Mouse (Mus musculus): Measurements from ENCODE around the gene Lrfn3. TPM values are rescaled to one million over a fixed set of nuclear protein-coding genes. Genes with fewer than 3 reads are reported as not detected.

Gene Lrfn3
- 1 to 10 TPM; 1.4 to 1.8 TPM for total RNA-seq (2021)
- long read RNA-seq, experiment 1, partial matches to known transcripts = 1 of 1 reads
- long read RNA-seq, experiment 1, other reads (novel, unspliced or antisense) = 0 of 1 reads
- long read RNA-seq, experiment 2, partial matches to known transcripts = 0 of 1 reads
- long read RNA-seq, experiment 2, other reads (novel, unspliced or antisense) = 0 of 1 reads

DNA sequence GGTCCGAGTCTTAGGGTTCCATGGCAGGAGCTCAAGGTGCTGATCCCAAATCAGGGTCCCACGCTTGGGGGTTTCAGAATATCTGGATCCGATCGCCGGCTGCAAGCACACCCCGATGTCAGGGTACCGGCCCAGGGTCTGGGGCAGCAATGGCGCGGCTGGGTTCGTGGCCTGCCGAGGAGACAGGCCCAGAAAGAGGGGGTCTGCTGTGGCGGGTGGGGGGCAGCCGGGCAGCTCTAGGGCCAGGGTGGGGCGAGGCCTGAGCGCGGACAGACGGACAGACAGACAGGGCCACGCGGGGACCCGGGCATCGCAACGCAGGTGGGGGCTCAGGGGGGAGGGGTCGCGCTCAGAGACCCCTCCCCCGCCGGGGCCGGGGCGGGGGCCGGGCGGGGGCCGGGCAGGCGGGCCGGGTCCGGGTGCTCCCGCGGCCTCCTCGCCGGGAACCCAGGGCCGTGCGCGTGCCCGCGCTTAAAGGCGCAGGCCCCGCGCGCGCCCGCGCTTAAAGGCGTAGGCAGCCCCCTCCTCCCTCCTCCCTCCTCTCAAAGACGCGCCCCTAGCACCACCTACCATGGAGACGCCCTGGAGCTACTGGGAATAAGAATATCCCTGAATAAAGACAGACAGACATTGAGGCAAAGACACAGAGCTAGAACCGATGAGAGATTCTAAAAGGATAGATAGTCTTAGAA lies at the start of gene Lrfn3:
TSS of gene Lrfn3 (minus strand) at position 121 of the 692 bp plus-strand sequence.
- DNase-seq = peak; percentile 33 to 37

DNA sequence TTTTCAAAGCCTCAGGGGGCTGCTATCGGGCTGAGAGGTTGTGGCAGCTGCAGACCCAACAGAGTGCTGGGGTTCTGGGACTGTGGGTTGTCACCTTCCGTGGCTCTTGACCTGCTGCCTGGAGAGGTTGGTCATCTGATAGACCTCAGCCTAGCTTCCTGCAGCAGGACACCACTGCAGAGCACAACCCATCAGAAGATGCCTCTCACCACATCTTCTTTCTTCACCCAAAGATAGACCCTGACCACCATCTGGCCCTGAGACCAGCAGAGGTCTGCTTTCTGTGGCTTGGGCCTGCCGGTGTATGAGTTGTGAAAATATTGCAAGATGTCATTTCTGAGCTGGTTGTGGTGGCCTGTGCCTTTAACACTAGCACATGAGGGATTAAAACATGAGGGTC lies 48.5 kb upstream of the Lrfn3 start:
- DNase-seq = no peak

DNA sequence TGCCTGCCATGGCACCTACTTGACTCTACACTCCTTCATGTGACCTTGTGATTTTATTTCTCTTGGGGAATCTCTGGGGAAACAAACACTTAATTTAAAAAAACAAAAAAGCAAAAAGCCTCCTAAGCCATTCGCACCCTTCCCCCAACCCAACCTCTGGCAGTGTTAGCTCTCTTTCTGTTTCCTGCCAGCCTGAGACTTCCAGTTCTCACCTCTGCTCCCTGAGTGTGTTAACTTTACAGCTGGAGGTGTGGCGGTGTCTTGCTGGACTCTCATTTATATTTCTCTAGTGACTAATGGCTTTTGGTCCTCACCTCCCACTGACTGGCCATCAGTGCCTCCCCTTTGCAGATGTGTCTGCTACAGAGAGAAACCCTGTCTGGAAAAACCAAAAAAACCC lies 47.2 kb upstream of the Lrfn3 start:
- no peak for DNase-seq

DNA sequence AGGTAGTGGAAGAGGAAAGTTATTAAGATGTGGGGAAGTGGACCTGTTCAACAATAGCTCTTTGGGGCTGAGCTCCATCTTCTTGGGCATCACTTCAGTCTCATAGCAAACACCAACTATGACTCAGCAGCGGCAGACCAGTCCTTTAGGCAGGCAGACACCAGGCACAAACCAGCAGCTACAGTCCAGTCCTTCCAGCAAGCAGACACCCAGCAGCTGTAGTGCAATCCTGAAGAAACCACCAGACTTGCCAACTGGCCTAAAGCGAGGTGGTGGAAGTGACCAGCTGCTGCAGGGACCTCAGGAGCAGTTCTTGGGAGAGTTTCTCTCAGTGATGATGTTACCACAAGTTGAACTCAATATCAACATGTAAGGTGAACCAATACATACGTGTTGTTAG lies 46.1 kb upstream of the Lrfn3 start:
- no peak for DNase-seq

DNA sequence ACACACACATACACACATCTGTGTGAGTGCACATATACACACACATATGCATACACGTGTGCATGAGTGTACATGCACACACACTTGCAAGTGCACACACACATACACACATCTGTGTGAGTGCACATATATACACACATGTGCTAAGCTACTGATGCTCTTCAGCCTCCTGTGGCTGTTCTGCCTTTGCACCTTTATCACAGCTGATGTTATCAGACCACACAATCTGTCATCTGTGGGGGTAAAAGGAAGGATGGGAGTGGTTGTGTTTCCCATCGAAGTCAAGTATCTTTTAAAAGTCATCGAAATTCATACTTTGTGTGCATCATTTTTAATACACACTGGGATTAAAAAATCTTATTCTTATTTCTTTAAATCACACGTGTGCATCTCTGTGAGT lies 39.8 kb upstream of the Lrfn3 start:
- no peak for DNase-seq

DNA sequence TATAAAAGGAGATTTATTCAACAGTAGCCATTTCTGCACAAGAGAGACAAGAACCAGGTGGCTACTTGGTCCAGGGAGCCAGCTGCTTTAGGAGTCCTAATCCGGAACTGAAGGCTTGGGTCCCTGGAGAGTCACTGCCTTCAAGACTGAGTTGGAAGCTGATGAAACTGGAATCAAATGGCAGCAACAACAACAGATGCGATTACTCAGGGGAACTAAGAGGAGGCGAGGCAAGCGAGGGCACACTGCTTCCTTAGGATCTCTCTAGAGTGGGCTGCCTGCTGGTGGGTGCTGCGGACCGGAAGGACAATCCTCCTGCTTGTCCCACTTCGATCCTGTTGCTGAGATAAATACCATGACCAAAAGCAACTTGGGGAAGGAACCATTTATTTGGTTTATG lies 37.1 kb upstream of the Lrfn3 start:
- DNase-seq = no peak

DNA sequence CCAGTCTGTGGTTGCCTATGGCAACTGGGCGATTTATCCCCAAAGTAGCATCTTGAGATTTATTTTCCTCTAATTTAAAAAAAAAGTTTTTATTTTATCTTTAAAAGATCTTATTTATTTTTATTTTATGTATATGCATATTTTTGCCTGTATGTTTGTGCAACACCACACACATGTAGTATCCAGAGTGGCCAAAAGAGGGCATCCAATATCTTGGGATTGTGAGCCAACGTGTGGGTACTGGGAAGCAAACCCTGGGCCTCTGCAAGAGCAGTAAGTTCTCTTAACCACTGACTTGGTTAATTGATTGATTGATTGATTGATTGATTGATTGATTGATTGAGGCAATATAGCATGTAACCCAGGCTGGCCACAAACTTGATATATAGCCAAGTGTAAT lies 32.3 kb upstream of the Lrfn3 start:
- DNase-seq = peak in 1 of 2 experiments; percentile 27

DNA sequence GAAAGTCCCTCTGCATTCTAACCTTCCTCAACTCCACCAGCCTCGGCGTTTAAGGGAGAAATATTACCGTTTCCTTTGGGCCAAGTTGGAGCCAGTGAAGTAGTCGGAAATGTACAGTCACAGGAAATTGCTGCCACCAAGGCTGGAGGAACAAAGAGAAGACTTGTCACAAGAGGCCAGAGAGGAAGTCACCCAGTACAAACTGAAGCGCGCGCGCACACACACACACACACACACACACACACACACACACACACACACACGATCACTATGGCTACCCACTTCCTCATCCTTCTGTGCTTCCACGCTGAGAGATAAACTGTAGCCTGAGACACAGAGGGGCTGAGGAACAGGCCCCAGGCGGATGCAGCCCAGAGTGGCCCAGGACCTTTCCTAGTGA lies 31.8 kb upstream of the Lrfn3 start:
- DNase-seq = peak; percentile 34 to 75

DNA sequence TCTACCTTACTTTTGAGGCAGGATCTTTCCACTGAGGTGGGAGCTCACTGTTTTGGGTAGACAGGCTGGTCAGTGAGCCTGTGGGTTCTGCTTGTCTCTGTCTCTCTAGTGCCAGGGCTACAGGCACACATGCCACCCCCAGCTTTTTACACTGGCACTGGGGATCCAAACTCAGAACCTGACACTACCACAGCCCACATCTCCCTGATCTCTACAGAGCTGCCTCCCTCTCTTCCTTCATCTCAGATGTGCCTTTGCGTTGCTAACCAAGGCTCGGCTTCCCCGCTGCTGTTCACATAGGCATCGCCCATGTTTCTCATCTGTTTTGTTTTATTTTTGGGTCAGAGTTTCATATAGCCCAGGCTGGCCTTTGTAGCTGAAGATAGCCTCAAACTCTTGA lies 31.1 kb upstream of the Lrfn3 start:
- DNase-seq = no peak

DNA sequence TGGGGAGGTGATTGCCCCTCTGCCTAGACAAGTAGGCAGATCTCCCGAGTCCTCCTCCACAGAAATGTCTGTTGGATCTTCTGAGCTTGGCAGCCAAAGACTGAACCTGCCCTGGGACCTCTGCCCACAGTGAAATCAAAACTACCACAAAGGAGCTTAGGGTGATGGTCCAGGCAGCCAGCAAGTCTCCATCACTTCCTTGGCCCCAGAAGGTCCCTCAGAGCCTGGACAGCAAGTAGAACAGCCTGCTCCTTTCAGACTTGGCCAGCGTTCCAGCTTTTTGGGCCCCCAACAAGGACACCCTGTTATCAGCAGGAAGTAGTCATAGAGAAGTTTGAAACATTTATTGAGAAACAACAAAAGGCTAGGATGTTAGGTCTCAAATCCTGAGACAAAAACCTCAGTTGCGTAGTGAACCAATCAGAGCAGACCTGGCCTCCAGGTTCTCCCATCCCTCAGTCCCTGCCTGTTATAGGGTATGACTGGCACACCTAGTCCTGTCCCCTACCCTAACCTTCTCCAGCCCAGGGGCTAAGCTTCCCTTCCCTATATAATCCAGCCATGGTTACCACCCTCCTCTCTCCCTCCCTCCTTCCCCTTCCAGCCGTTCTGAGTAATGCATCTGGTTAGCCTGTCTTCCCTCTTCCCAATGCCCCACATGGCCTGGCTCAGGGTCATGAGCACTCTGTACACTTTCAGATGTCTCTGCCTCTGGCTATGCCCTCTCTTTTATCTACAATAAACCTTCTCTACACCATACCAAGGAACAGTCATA lies 30.4 kb upstream of the Lrfn3 start:
- DNase-seq = no peak

DNA sequence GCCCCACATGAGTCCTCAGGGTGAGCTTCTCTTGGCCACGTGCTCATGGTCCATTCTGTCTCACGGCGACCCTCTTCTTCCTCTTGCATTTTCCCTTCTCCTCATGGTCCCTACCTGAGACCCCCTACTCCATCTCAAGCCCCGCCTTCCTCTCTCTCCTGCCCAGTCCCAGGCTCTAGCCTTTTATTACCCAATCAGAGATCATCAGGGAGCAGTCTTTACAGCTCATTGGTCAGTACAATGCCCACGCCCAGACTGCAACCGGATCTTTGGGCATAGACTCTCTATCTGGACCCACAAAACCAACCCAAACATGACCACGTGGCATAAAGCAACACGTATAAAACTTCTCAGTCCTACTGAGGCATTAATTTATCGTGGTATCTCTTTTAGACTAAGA lies 21.5 kb upstream of the Lrfn3 start:
- DNase-seq = no peak

DNA sequence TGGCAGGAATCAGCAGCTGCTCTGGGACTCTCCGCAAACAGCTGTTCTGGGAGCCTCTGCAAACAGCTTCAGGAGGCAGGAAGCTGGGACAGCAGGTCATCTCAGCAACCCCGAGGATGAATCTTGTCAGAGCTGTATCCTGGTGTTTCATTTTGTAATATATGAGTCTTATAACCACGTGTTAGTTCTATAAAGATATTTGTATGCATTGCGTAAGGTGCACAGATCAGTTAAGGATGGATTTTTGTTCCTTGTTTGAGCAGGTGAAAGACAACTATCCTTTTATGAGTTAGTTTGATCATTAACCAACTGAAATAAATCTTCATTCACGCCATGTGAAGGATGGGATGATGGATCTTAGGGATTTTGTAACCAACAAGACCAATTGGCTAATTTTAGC lies 17.5 kb upstream of the Lrfn3 start:
- DNase-seq = no peak

DNA sequence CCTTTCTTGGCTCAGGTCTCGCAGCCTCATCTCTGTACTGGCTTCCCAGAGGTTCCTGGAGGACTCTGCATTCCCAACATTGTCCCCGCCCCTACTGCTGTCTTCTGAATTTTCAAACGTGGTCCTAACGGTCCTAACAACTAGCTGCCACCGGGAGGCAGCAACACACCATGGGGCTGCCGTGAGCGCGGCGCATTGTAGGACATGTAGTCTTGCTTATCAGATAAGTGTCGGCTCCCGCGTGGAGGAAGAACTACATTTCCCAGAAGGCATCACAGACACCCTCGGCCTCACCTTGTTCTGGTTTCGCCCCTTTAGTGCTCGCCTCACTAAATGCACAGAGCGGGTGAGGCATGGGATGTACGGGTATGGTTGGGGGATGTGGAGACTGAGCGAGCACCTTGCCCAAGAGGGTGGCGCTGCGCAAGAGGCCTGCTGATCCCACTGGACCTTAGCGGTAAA lies 11.0 kb upstream of the Lrfn3 start:
- DNase-seq = peak; percentile 91 to 96

DNA sequence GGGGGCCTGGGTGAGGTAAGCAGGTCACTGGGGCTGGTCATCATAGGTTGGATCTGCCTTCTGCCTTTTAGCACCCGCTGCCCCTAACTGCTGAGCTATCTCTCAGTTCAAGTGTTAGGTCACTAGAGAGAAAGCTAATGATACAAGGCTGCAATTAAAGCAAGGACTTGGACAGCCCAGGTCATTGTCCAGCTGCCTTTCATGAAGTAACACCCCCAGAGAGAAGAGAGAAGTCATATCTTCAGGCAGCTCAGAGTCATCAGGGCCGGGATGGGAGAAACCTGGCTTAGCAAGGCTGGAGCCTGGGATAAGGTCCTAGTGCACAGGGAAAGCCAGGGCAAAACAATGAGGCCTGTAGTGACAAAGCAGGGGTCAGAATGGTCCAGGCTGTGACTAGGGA lies 4.9 kb upstream of the Lrfn3 start:
- DNase-seq = no peak

DNA sequence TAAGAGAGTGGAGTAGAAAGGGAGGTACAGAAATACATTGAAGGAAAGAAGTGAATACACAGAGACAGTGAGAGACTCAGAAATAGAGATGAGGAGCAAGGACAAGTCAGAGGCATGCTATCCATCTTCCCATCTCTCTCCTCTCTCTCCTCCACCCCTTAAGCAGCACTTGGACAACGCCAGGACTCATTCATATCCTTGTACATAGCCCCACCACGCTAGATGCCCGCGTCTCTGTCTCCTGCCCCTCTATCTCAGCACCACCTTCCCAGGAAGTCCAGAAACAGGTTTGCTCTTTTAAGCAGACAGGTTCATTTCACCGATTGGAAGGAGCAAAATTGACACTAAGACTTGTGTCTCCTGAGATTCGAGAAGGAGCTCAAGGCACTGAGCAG lies 769 bp upstream of the Lrfn3 start:
- no peak for DNase-seq

DNA sequence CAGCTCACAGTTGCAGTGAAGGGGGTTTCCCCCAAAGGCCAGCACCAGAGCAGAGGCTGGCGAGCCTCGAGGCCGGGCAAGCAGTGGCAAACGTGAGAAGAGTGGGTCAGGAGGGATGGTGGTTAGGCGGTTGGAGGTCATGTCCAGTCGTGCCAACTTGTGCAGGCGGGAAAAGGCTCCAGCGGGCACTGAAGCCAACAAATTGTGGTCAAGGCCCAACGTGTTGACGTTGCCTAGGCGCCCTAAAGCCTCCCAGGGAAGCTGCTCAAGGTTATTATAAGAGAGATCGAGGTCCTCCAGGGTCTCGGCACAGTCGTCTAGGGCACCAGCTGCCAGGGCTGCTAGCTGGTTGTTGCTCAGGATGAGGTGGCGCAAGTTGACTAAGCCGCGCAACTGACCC lies 2.5 kb downstream of the Lrfn3 start:
- DNase-seq = no peak

DNA sequence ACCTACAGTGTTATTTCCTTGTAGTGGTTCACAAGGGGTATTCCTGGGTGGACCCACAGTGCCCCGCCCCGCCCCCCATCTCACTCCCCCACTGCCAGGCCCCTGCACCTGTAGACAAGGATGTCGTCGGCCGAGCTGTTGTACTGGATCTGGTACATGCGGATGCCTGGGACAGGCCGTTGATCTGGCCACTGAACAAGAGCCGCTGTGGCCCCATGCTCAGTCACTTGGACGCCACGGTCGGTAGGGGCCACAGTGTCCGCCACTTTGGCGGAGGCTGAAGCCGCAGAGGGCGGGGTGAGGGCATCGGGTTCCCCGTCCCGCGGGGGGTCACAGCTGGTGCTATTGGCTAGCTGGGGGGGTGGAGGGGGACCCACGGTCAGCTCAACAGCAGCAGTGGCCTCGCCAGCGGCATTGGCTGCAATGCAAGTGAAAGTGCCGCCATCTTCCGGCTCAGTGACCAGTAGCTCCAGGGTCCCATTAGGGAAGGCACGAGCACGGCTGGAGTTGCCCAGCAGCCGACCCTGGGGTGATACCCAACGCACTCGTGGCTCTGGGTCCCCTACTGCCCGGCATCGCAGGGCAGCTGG lies 3.2 kb downstream of the Lrfn3 start:
- DNase-seq = no peak

DNA sequence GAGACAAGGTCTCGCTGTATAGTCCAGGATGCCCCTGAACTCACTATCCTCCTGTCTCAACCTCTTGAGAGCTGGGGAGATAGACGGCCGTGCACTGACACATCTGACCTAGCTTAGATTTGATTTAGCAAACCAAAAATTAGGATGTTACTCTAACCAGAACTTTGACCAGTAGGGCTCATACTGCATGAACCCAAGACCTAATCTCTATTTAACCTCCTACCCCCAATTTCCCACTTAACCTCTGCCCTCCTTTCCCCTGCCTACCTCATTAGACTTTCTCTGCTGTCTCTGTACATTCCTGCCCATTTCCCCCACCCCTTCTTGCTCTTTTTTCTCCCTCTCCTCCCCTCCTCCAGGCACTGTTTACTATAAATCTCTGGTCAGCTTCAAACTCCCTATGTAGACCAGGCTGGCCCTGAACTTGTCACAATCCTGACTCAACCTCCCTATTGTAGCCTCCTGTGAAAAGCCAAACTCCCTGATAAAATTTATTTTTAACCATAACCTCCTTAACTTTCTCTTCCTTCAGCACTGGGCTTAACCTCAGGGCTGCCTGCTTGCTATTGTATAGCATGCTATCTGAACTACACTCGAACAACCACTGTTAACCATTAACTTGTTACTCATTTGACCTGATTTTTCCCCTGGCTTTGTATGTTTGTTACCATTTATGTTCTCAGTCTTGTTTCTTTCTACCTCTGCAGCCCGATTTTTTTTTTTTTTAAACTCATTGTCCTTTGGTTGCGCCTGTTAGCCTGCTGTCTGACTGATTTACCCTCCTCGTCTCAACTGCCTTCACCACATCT lies 4.0 kb downstream of the Lrfn3 start:
- no peak for DNase-seq

DNA sequence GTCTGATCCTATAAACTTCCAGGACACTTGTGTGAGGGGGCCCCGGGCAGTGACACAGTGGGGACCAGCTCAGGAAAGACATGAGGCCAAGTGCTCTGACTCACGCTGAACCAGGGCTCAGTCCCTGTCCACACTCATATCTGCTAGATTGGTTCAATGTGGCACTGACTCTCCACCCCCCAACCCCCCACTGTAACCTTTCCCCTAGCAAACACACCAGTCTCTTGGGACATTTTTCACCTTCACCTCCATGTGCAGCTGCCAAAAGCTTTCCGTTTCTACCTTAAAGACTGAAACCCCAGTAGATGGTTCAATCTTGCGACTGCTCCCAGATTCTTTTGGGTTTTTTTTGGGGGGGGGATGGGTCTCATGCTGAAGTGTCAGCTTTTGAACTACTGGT lies 8.5 kb downstream of the Lrfn3 start:
- DNase-seq = no peak

DNA sequence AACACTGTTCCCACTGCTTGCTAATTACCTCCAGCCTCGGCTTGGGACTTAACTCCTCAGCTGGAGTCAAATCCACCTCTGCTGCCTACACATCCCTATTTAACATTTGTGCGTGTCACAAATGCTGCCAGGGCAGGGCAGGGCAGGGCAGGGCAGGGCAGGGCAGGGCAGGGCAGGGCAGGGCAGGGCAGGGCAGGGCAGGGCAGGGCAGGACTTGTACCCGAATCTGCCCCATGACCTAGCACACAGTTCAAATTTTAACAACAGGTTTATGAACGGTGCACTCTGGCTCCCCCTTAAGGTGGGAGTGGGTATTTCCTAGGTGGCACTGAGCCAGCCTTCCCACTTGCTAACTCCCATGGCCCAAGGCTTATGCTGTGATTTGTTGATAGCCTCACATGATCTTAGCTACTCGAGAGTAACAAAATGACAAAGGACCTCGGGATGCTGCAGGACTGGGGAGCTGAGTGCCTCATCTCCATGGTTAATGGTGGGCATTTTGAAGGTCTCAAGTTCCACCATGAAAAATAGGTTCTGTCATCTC lies 9.2 kb downstream of the Lrfn3 start:
- DNase-seq = peak; percentile 48 to 83

DNA sequence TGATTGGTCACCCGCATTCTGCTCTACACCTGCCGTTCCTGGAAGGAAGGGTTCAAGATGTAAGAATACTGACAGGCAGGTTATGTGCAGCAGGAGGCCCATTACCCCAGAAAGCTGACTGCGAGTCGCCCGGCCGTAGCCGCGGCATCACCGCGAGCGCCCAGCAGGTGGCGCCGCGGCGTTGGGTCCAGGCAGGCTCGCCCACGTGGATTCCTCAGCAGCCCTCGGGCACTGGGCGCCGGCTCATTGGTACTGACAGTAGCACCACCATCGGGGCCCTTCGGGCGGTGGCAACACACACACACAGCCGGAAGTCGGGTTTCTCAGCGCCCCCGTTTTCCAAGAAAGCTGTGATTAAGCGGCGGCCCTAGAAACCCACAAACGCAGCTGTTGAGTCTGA lies 14.7 kb downstream of the Lrfn3 start:
- peak; percentile 24 to 31 for DNase-seq

Data from heart, adult 18-20 months (tissue).